Mouse (Mus musculus): ENCODE results near the gene Zfp592.

DNA sequence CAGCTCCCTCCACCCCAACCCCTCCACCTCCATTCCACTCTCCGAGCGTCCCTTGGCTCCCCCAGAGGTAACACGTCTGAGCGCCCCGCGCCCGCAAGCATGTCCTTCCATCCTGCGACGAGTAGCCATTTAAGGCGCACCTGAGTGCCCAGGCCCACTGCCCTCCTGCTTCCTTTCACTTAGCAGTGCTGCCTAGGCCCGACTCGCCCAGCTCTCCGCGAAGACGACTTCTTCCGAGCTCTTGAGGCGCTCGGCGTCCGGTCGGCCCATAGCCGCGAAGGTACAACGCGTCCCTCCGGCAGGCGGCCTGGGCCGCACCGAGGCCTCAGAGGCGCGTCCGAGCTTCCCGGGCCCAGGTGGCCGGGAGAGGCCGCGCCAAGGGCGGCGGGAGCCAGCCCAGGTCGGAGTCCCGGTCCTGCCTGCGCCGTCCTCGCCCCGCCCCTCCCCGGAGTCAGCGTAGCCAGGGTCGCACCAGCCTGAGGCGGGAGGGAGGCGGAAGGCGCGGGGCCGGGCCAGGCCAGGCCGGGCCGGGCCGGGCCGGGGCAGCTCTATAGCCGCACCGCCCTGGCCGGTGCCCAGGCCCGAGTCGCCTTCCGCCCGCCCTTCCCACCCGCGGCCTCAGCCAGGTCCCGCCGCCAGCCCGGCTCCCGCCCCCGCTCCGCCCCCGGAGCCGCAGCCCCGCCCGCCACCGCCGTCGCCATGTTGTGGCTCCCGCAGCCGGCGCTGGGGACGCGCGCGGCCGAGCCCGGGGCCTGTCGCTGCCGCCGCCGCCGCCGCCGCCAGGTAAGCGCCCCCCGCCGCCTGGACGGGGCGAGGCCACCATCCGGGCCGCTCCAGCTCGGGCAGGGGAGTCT is at the start of gene Zfp592:
- TF ChIP-seq CTCF (IDR thresholded peaks at IDR 0.05; ENCODE audit: borderline replicate concordance, insufficient read depth, low read length), result no peak
- peak; percentile 64 for TF ChIP-seq POLR2A (IDR thresholded peaks at IDR 0.05; ENCODE audit: low read depth, low read length)

All from embryonic fibroblast, embryonic 13.5 days (primary cell).